Mouse (Mus musculus) spleen, postnatal 0 days (tissue): ENCODE measurements around the gene Itgb1. TPM values are rescaled to one million over a fixed set of nuclear protein-coding genes. Genes with fewer than 3 reads are reported as not detected.

Experiments used
- polyA plus RNA-seq: library from polyadenylated mRNA; unstranded; fragments of >200 nt; fragmentation: Nextera tagmentation; extraction: Ambion mirVana; gene quantifications from 2 replicates; pipeline ENCODE4 v1.2.1, GENCODE M21; 2015

Itgb1 gene
- 113 and 129 TPM in 2 replicates for polyA plus RNA-seq

GRCm38 (mm10) chr8:128685507-128686428 lies at the start of gene Itgb1:
Gene Itgb1 (plus strand): TSS chr8:128685654.

Other genes with a start within 250 kb of the Itgb1 start
- gene Gm3952, start 113.0 kb downstream of the Itgb1 start, polyA plus RNA-seq, result not detected in 2 replicates